Mouse (Mus musculus): ENCODE measurements at regions not wholly inside any gene's neighbourhood (a gene's known extent, or its start where the extent isn't known, plus 50 kb on each side); places are given as distances from the start of the nearest gene placed in this dataset.

DNA sequence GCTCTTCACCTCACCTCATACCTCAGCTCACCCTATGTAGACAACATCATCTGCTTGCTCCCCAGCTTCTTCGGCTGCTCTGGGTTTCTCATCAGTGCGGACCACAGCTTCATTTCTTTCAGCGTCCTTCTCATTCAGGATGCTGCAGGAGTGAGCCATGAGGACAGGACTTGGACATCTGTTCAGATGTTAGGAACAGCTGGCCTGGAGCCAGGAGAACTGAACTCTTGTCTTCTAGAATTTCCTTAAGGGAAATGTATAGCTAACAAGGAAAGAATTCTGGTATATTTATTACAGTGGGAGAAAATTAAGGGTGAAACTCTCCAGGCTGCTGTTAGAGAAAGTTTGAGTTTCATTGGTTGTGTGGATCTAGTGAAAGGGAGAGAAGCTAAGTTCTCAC, 167.1 kb downstream of the Drd1 start:
- TF ChIP-seq CTCF (IDR thresholded peaks at IDR 0.05; ENCODE audit: extremely low read depth, insufficient read depth, insufficient read length, insufficient replicate concordance) (no peak), POLR2A (IDR thresholded peaks at IDR 0.05; ENCODE audit: low read depth, low read length) (no peak)

Data from spleen, adult 2 months (tissue).